ENCODE assay signal across 10 mouse cellular contexts in the genomic region with DNA sequence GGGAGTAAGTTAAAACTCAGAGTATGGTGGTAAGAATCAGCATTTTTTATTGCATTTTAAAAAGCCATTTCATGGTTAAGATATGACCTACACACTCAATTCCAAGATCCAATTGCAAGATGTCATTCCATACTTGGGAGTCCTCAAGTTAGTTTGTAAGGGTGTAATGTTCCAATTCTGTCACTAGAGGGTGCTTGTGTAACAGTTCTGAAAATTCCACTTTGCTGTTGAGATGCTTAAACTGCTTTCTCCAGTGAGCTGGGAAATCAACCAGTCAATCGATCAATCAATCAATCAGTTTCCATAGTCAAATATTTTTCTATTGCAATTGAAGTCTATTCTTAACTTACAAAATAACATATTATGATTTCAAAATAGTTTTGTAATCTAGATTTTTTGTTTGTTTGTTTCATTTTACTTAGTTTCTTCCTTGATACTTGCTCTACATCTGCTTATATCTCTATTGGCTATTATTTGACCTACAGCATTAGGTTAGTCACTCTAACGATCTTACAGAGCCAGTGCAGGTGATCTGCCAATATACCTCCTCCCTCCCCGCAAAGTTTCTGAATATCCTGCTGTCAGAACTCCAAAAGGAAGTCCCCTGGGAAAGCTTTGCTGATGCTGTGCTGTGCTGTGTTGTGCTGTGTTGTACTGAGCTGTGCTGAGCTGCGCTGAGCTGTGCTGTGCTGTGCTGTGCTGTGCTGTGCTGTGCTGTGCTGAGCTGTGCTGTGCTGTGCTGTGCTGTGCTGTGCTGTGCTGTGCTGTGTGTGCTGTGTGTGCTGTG.
DNase-seq lines count a peak whose midpoint lies in the region; ATAC-seq and TF ChIP-seq lines count a peak whose summit lies in the region.
"Had no signal": no experiment of that assay in that cellular context is flagged by ENCODE, and none has a peak within 500 bp of the region (broad histone marks: within the 10 kb centered on the region; RNA-seq: fewer than 3 reads in every experiment).

No protein-coding gene starts in this region.

- H3K4me1 ChIP-seq in heart, adult 2 months (ENCODE audit: control insufficient read depth, insufficient read depth, low read length): peaks cover 8% of the 10 kb centered on the region
- H3K4me1 ChIP-seq in heart, embryonic 11.5 days (ENCODE audit: control insufficient read depth, insufficient read depth, low read length): no peaks in the 10 kb centered on the region
- H3K4me1 ChIP-seq in midbrain, embryonic 12.5 days: peaks cover 7% of the 10 kb centered on the region

- 28% methylated on average over 4 of the region's 4 CpGs for WGBS in heart, adult 2 months
- WGBS in heart, embryonic 11.5 days (ENCODE audit: insufficient replicate concordance): 63% methylated on average over 4 of the region's 4 CpGs
- WGBS in midbrain, embryonic 12.5 days: 66% methylated on average over 4 of the region's 4 CpGs

- peak overlapping the region; percentile 16; the same call in 1 of the 2 replicates for H3K9ac ChIP-seq in heart, adult 2 months (ENCODE audit: low read depth, low read length)
- H3K9ac ChIP-seq in heart, embryonic 11.5 days (ENCODE audit: low read depth, low read length): no peak overlapping the region
- no peak overlapping the region for H3K9ac ChIP-seq in midbrain, embryonic 12.5 days (replicated peaks)
- H3K9ac ChIP-seq: embryonic facial prominence, embryonic 12.5 days; lung, embryonic 15.5 days had no signal

- TF ChIP-seq EP300 in heart, adult 2 months (IDR thresholded peaks at IDR 0.05; ENCODE audit: insufficient read depth, low read depth, low read length): no peak

- peak overlapping the region; percentile 15; the same call in 1 of the 2 replicates for H3K27ac ChIP-seq in heart, adult 2 months
- no peak overlapping the region for H3K27ac ChIP-seq in heart, embryonic 11.5 days (ENCODE audit: low read depth, low read length)
- no peak overlapping the region for H3K27ac ChIP-seq in midbrain, embryonic 12.5 days (replicated peaks)
- H3K27ac ChIP-seq: embryonic facial prominence, embryonic 12.5 days; lung, embryonic 15.5 days had no signal

- peak; percentile 95 for TF ChIP-seq CTCF in heart, adult 2 months (IDR thresholded peaks at IDR 0.05)

- no peaks in the 10 kb centered on the region for H3K27me3 ChIP-seq in heart, adult 2 months (ENCODE audit: control insufficient read depth, insufficient read depth, low read length)
- no peaks in the 10 kb centered on the region for H3K27me3 ChIP-seq in heart, embryonic 11.5 days (ENCODE audit: control insufficient read depth, insufficient read depth, low read length)
- no peaks in the 10 kb centered on the region for H3K27me3 ChIP-seq in midbrain, embryonic 12.5 days
- H3K27me3 ChIP-seq: embryonic facial prominence, embryonic 12.5 days; lung, embryonic 15.5 days had no signal

- DNase-seq in heart, adult 2 months: no peak
- peak; percentile 72 for DNase-seq in thymus, postnatal 0 days (ENCODE audit: low spot score)
- no peak for DNase-seq in thymus, postnatal 25 days
- peak; percentile 63 for DNase-seq in fibroblast of lung, adult 2 months (ENCODE audit: low read depth)
- DNase-seq in right cerebral cortex, adult 2 months (ENCODE audit: low spot score in 2 of 2): no peak
- DNase-seq in urinary bladder, adult 2 months (ENCODE audit: low spot score): no peak

- no peak overlapping the region for H3K4me3 ChIP-seq in heart, adult 2 months
- H3K4me3 ChIP-seq in heart, embryonic 11.5 days (ENCODE audit: low read depth, low read length): no peak overlapping the region
- no peak overlapping the region for H3K4me3 ChIP-seq in midbrain, embryonic 12.5 days
- H3K4me3 ChIP-seq: embryonic facial prominence, embryonic 12.5 days; lung, embryonic 15.5 days had no signal

- H3K36me3 ChIP-seq in heart, adult 2 months (ENCODE audit: control insufficient read depth, insufficient read depth, low read length): peaks cover 5% of the 10 kb centered on the region
- 0 out of 2 replicates have a peak, but pooled peaks cover 3% of the 10 kb centered on the region for H3K36me3 ChIP-seq in heart, embryonic 11.5 days (ENCODE audit: control insufficient read depth, insufficient read depth, low read length)
- H3K36me3 ChIP-seq in midbrain, embryonic 12.5 days: no peaks in the 10 kb centered on the region
- H3K36me3 ChIP-seq: embryonic facial prominence, embryonic 12.5 days; lung, embryonic 15.5 days had no signal

- no peak for ATAC-seq in heart, embryonic 11.5 days (replicated peaks; ENCODE audit: insufficient number of reproducible peaks, low FRiP score, low TSS enrichment)
- peak; percentile 27; the same call in 1 of the 2 replicates for ATAC-seq in midbrain, embryonic 12.5 days (ENCODE audit: low FRiP score, low read depth)

- intact Hi-C loops in heart, adult 2 months (cut with DNase I): loop anchor here (1.0 to 10.0 kb wide), 3 partner anchors 163 to 651 kb away; no protein-coding TSS in a partner anchor

- H3K9me3 ChIP-seq in heart, embryonic 11.5 days (replicated peaks; ENCODE audit: control insufficient read depth, low read length): no peaks in the 10 kb centered on the region
- H3K9me3 ChIP-seq in midbrain, embryonic 12.5 days: no peaks in the 10 kb centered on the region
- H3K9me3 ChIP-seq: embryonic facial prominence, embryonic 12.5 days; lung, embryonic 15.5 days had no signal

- no peak for TF ChIP-seq POLR2A in heart, adult 2 months (IDR thresholded peaks at IDR 0.05; ENCODE audit: insufficient read depth, low read depth, low read length)

- peaks cover 6% of the 10 kb centered on the region for H3K79me2 ChIP-seq in heart, adult 2 months (replicated peaks; ENCODE audit: control insufficient read depth, insufficient read depth, low read length)

- H3K4me2 ChIP-seq in heart, embryonic 11.5 days: no peak overlapping the region
- H3K4me2 ChIP-seq in midbrain, embryonic 12.5 days (replicated peaks): no peak overlapping the region
- H3K4me2 ChIP-seq: embryonic facial prominence, embryonic 12.5 days; lung, embryonic 15.5 days had no signal

Comparison
In these comparisons a context has a peak if more than half of its experiments do, and no peak if none do; other contexts are left out.
1. DNase-seq: peak in thymus, postnatal 0 days (single experiment) and fibroblast of lung, adult 2 months (single experiment); none in heart, adult 2 months (0 of 2), thymus, postnatal 25 days (single experiment), right cerebral cortex, adult 2 months (0 of 2) and urinary bladder, adult 2 months (single experiment).